Mouse (Mus musculus): ENCODE measurements at regions not wholly inside any gene's neighbourhood (a gene's known extent, or its start where the extent isn't known, plus 50 kb on each side); places are given as distances from the start of the nearest gene placed in this dataset.

DNA sequence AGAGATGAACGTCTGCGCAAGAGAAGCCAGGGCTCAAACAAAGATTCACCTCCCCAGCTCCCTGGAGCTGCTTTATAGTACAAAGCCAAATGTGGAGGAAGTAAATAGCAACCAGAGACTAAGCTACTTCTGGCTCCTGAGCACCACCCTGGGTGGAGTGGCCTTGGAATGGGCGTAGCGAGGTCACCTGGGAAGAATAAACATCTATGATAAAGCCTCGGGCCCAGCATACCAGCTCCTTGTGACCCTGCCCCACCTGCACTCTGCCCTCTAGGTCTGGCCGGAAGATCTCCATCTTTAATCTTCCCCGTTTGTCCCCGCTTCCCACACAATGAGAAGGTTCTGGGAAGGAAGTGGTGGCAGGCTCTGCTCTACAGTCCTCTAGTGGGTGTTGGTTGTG is 61.0 kb upstream of the Ptpn3 start:
- DNase-seq (ENCODE audit: low spot score in 2 of 2): no peak

DNA sequence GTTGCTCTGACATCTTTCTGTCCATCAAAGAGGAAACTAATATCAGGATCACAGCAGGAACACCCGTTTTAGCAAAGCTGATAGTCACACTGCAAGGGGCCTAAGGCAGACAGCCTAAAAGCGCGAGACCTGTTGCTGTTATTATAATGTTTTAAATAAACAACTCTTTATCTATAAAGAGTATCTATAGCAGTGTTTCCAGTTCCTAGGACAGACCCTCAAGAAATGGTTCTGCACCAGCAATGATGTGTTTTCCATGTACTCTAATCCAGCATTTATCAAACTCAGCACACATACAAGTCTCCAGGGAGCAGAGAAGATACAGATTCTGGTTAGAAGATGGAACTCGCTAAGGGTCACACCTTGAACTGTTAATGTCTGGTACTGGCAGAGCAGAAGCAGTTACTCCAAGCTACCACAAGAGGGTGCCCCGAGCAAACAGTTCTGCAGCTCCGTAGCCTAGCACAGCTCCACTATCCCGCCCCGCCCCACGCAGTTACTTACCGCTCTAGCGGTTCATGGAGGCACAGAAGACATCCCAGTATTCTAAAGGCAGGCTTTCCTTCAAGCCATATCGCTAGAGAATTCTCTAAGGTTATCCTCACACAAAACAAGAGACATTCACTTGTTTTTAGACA is 64.2 kb upstream of the Palm2 start:
- DNase-seq (ENCODE audit: low spot score in 2 of 2): peak; percentile 69 to 82

DNA sequence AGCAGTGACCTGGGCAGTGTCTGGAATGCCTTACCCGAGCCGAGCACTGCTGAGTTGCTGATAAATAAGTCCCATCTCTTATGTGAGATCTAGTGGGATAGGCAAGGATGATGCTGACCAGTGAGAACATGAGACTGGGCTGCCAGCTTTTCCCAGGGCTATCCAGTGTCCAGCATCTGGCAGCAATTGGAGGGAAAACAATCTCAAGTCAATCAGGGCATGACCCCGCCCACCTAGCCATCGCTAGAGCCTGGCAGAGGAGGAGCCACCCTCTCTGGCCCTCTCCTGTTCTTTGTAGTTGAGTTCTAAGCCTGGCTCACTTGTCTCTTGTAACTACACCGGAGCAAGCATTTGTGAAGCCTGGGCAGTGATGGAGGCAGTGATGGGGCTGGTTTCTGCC is 56.2 kb upstream of the Palm2 start:
- no peak for DNase-seq (ENCODE audit: low spot score in 2 of 2)

DNA sequence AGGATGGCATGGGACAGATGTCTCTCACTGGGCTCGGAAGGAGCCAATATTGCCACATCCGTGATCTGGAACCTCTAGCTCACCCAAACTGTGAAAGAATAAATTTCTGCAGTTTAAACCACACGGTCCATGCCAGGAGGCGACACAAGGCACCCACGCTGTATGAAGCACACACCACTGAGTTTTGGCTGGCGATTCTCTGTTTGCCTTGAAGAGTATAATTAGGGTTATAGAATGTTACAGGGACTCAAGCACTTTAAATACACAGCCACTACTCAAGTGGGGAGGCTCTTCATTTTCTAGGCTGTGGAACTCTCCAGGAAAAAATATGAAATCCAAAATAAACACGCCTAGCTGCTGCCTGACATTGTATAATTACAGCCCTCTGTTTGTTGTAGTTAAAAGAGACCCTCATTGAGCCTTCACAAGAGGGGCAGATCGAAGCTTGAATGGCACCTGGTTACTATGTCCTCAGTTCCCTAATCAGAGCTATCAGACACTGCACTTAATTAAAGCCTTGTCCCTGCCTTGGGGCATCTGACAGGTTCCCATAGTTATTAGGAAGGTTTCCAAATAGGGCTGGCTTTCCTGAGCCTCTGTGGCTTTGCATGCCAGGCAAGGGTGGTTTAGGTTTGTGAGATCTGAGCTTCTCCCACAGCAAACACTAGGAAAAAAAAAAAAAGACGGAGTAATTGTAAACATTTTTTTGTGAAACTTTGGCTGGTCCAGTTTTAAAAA is 53.8 kb upstream of the Palm2 start:
- no peak for DNase-seq (ENCODE audit: low spot score in 2 of 2)

DNA sequence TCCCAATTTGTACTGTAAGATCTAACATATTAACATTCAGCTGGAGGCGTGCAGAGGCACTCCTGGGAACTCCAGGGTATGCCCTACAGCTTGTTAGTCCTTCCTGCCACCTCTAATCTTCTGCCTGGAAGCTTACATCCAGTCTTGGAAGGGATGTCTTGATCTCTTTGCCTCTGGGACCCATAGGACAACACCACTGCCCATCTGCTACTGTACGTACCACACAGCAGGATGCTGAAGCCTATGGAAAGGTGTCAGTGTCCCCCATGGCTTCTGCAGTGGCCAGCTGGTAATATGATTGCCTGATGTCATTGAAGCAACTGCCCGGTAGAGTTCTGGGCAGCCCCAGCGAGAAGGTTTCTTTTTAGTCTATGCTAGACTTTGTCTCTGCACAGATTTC is 52.7 kb upstream of the Palm2 start:
- DNase-seq (ENCODE audit: low spot score in 2 of 2): no peak
